Mouse (Mus musculus) forebrain, embryonic 12.5 days (tissue): ENCODE measurements around the gene Stum. TPM values are rescaled to one million over a fixed set of nuclear protein-coding genes. Genes with fewer than 3 reads are reported as not detected.
A peak's percentile ranks its signal among the peaks of the same experiment; 100 is the strongest.
"Not testable (repeated sequence)": the region's sequence is repeated elsewhere in the genome, so short reads cannot be mapped to it uniquely, and the experiment has no call there.

Source experiments
- ATAC-seq: fragments of 200-750 bp; cut with Nextera tagmentation; 2 replicates; pipeline ENCODE4 v1.8.0; 2017; ENCODE audit warnings: moderate TSS enrichment; ENCODE audit not compliant: low FRiP score
- H3K27ac ChIP-seq: fragments of 300-500 bp; sonication (generic); 2 replicates; pipeline ENCODE4 v1.5.1; 2016; ENCODE audit warnings: mild to moderate bottlenecking
- H3K27me3 ChIP-seq: fragments of 300-500 bp; sonication (generic); 2 replicates; pipeline ENCODE4 v1.6.1; 2016; ENCODE audit warnings: mild to moderate bottlenecking
- H3K36me3 ChIP-seq: fragments of 300-500 bp; sonication (generic); replicated peaks from 2 replicates; pipeline ENCODE4 v1.6.1; 2016; ENCODE audit warnings: mild to moderate bottlenecking
- H3K4me1 ChIP-seq: fragments of 300-500 bp; sonication (generic); 2 replicates; pipeline ENCODE4 v1.6.1; 2016
- H3K4me2 ChIP-seq: fragments of 300-500 bp; sonication (generic); 2 replicates; pipeline ENCODE4 v1.6.1; 2016; ENCODE audit warnings: mild to moderate bottlenecking, moderate library complexity
- H3K4me3 ChIP-seq: fragments of 300-500 bp; sonication (generic); replicated peaks from 2 replicates; pipeline ENCODE4 v1.5.1; 2016; ENCODE audit warnings: mild to moderate bottlenecking
- H3K9ac ChIP-seq: fragments of 300-500 bp; sonication (generic); 2 replicates; pipeline ENCODE4 v1.6.1; 2016; ENCODE audit warnings: mild to moderate bottlenecking
- H3K9me3 ChIP-seq: fragments of 300-500 bp; sonication (generic); 2 replicates; pipeline ENCODE4 v1.6.1; 2016
- WGBS: fragments of 180-500 bp; shearing (Covaris S2); methylation state at CpG from one replicate; pipeline ENCODE4 v1.1.7; 2016; 5-methylcytosine and 5-hydroxymethylcytosine counted together
- polyA plus RNA-seq: library from polyadenylated mRNA; unstranded; fragments of >200 nt; fragmentation: Nextera tagmentation; extraction: Ambion mirVana; gene quantifications from 2 replicates; pipeline ENCODE4 v1.2.1, GENCODE M21; 2016

Stum gene
- polyA plus RNA-seq, 1 experiment from 2014 or later = 0.66 TPM

GRCm38 (mm10) chr1:180398446-180398845 is 84.9 kb downstream of the Stum start:
- Histone ChIP-seq H3K27ac (no peak overlapping the region), H3K27me3 (no peaks in the 10 kb centered on the region), H3K9me3 (no peaks in the 10 kb centered on the region), H3K4me3 (no peak overlapping the region), H3K36me3 (no peaks in the 10 kb centered on the region), H3K9ac (no peak overlapping the region), H3K4me2 (no peak overlapping the region), H3K4me1 (no peaks in the 10 kb centered on the region)
- ATAC-seq = no peak
- WGBS = 86% methylated on average over 3 of the region's 3 CpGs

- no peak overlapping the region for H3K4me2 ChIP-seq
- H3K4me3 ChIP-seq = no peak overlapping the region
- no peaks in the 10 kb centered on the region for H3K9me3 ChIP-seq
- H3K9ac ChIP-seq = no peak overlapping the region
- 76% methylated on average over 5 of the region's 5 CpGs for WGBS
- H3K4me1 ChIP-seq = no peaks in the 10 kb centered on the region
- no peaks in the 10 kb centered on the region for H3K36me3 ChIP-seq
- H3K27ac ChIP-seq = no peak overlapping the region
- no peaks in the 10 kb centered on the region for H3K27me3 ChIP-seq
- no peak for ATAC-seq
Measured at GRCm38 (mm10) chr1:180397734-180398133, 85.6 kb downstream of the Stum start.

- Histone ChIP-seq H3K4me1 (no peaks in the 10 kb centered on the region), H3K9me3 (no peaks in the 10 kb centered on the region), H3K27ac (no peak overlapping the region), H3K4me3 (no peak overlapping the region), H3K9ac (no peak overlapping the region), H3K4me2 (no peak overlapping the region), H3K27me3 (no peaks in the 10 kb centered on the region), H3K36me3 (no peaks in the 10 kb centered on the region)
- WGBS = 92% methylated on average over 12 of the region's 12 CpGs
- no peak for ATAC-seq
Measured at GRCm38 (mm10) chr1:180393873-180394272, 89.4 kb downstream of the Stum start.

GRCm38 (mm10) chr1:180393017-180393797 is 90.1 kb downstream of the Stum start:
- Histone ChIP-seq H3K27me3 (no peaks in the 10 kb centered on the region), H3K27ac (no peak overlapping the region), H3K4me3 (no peak overlapping the region), H3K36me3 (no peaks in the 10 kb centered on the region), H3K4me1 (peaks cover 2% of the 10 kb centered on the region; the same call in 1 of the 2 replicates), H3K9ac (no peak overlapping the region), H3K9me3 (no peaks in the 10 kb centered on the region), H3K4me2 (no peak overlapping the region)
- ATAC-seq = no peak
- whole genome bisulfite sequencing = 90% methylated on average over 9 of the region's 9 CpGs

GRCm38 (mm10) chr1:180392137-180392798 is 91.0 kb downstream of the Stum start:
- 88% methylated on average over 5 of the region's 5 CpGs for WGBS
- Histone ChIP-seq H3K27ac (no peak overlapping the region), H3K9me3 (no peaks in the 10 kb centered on the region), H3K27me3 (no peaks in the 10 kb centered on the region), H3K9ac (no peak overlapping the region), H3K4me3 (no peak overlapping the region), H3K4me2 (no peak overlapping the region), H3K4me1 (peaks cover 5% of the 10 kb centered on the region; the same call in 1 of the 2 replicates), H3K36me3 (no peaks in the 10 kb centered on the region)
- ATAC-seq = no peak

GRCm38 (mm10) chr1:180391575-180391945 is 91.7 kb downstream of the Stum start:
- Histone ChIP-seq H3K9ac (no peak overlapping the region), H3K4me3 (no peak overlapping the region), H3K27me3 (no peaks in the 10 kb centered on the region), H3K9me3 (no peaks in the 10 kb centered on the region), H3K4me2 (no peak overlapping the region), H3K27ac (no peak overlapping the region), H3K4me1 (peaks cover 11% of the 10 kb centered on the region), H3K36me3 (no peaks in the 10 kb centered on the region)
- whole genome bisulfite sequencing = 86% methylated on average over 4 of the region's 4 CpGs
- no peak for ATAC-seq

- no peak for ATAC-seq
- WGBS = 80% methylated on average over 10 of the region's 10 CpGs
- Histone ChIP-seq H3K9me3 (no peaks in the 10 kb centered on the region), H3K36me3 (no peaks in the 10 kb centered on the region), H3K4me3 (no peak overlapping the region), H3K4me2 (no peak overlapping the region), H3K9ac (no peak overlapping the region), H3K27ac (no peak overlapping the region), H3K27me3 (no peaks in the 10 kb centered on the region), H3K4me1 (peaks cover 16% of the 10 kb centered on the region)
Measured at GRCm38 (mm10) chr1:180390746-180391574, 92.3 kb downstream of the Stum start.

- Histone ChIP-seq H3K9me3 (no peaks in the 10 kb centered on the region), H3K27me3 (no peaks in the 10 kb centered on the region), H3K4me3 (no peak overlapping the region), H3K36me3 (no peaks in the 10 kb centered on the region), H3K4me1 (peaks cover 16% of the 10 kb centered on the region), H3K4me2 (no peak overlapping the region), H3K9ac (no peak overlapping the region), H3K27ac (no peak overlapping the region)
- WGBS = 67% methylated on average over 3 of the region's 3 CpGs
- ATAC-seq = no peak
Measured at GRCm38 (mm10) chr1:180390321-180390731, 93.0 kb downstream of the Stum start.

- ATAC-seq, H3K9me3 ChIP-seq, H3K4me2 ChIP-seq, H3K27ac ChIP-seq, H3K9ac ChIP-seq, H3K36me3 ChIP-seq, H3K27me3 ChIP-seq, H3K4me3 ChIP-seq: not testable (repeated sequence)
- peaks cover 16% of the 10 kb centered on the region for H3K4me1 ChIP-seq
- 85% methylated on average over 11 of the region's 11 CpGs for WGBS
Measured at GRCm38 (mm10) chr1:180389213-180389760, 94.0 kb downstream of the Stum start.

- Histone ChIP-seq H3K27me3 (no peaks in the 10 kb centered on the region), H3K36me3 (no peaks in the 10 kb centered on the region), H3K27ac (no peak overlapping the region), H3K4me2 (no peak overlapping the region), H3K9ac (no peak overlapping the region), H3K4me1 (peaks cover 16% of the 10 kb centered on the region), H3K9me3 (no peaks in the 10 kb centered on the region), H3K4me3 (no peak overlapping the region)
- 46% methylated on average over 1 of the region's 1 CpGs for WGBS
- ATAC-seq = no peak
Measured at GRCm38 (mm10) chr1:180388481-180388880, 94.8 kb downstream of the Stum start.

- H3K27me3 ChIP-seq = no peaks in the 10 kb centered on the region
- WGBS = 17% methylated on average over 11 of the region's 11 CpGs
- no peak overlapping the region for H3K27ac ChIP-seq
- H3K4me1 ChIP-seq = peaks cover 16% of the 10 kb centered on the region
- H3K9ac ChIP-seq = no peak overlapping the region
- no peaks in the 10 kb centered on the region for H3K36me3 ChIP-seq
- H3K4me3 ChIP-seq = peak overlapping the region; percentile 40
- H3K9me3 ChIP-seq = no peaks in the 10 kb centered on the region
- ATAC-seq = no peak
- H3K4me2 ChIP-seq = peak overlapping the region; percentile 66
Measured at GRCm38 (mm10) chr1:180387750-180388480, 95.4 kb downstream of the Stum start.
